Mouse (Mus musculus) heart, embryonic 11.5 days (tissue): ENCODE measurements around the gene Rpl27. TPM values are rescaled to one million over a fixed set of nuclear protein-coding genes. Genes with fewer than 3 reads are reported as not detected.
"Not testable (repeated sequence)": the region's sequence is repeated elsewhere in the genome, so short reads cannot be mapped to it uniquely, and the experiment has no call there.

Source experiments
- ATAC-seq: fragments of 200-750 bp; cut with Nextera tagmentation; replicated peaks from 2 replicates; pipeline ENCODE4 v1.8.0; 2017; ENCODE audit warnings: moderate library complexity; ENCODE audit not compliant: insufficient number of reproducible peaks, low FRiP score, low TSS enrichment
- H3K27ac ChIP-seq: fragments of 300-500 bp; sonication (generic); 2 replicates; pipeline ENCODE4 v1.5.1; 2014; ENCODE audit warnings: mild to moderate bottlenecking, low read depth, low read length
- H3K27me3 ChIP-seq: fragments of 300-500 bp; sonication (generic); 2 replicates; pipeline ENCODE4 v1.6.1; 2014; ENCODE audit warnings: mild to moderate bottlenecking, low read length, mixed read lengths; ENCODE audit not compliant: control insufficient read depth, insufficient read depth
- H3K36me3 ChIP-seq: fragments of 300-500 bp; sonication (generic); 2 replicates; pipeline ENCODE4 v1.6.1; 2014; ENCODE audit warnings: mild to moderate bottlenecking, low read length, moderate library complexity, mixed read lengths; ENCODE audit not compliant: control insufficient read depth, insufficient read depth
- H3K4me1 ChIP-seq: fragments of 300-500 bp; sonication (generic); 2 replicates; pipeline ENCODE4 v1.6.1; 2014; ENCODE audit warnings: low read length; ENCODE audit not compliant: control insufficient read depth, insufficient read depth
- H3K4me2 ChIP-seq: fragments of 300-500 bp; sonication (generic); 2 replicates; pipeline ENCODE4 v1.6.1; 2014; ENCODE audit warnings: mild to moderate bottlenecking, moderate library complexity
- H3K4me3 ChIP-seq: fragments of 300-500 bp; sonication (generic); 2 replicates; pipeline ENCODE4 v1.5.1; 2014; ENCODE audit warnings: low read depth, low read length
- H3K9ac ChIP-seq: fragments of 300-500 bp; sonication (generic); 2 replicates; pipeline ENCODE4 v1.6.1; 2014; ENCODE audit warnings: mild to moderate bottlenecking, low read depth, low read length, moderate library complexity
- H3K9me3 ChIP-seq: fragments of 300-500 bp; sonication (generic); replicated peaks from 2 replicates; pipeline ENCODE4 v1.6.1; 2016; ENCODE audit warnings: low read length; ENCODE audit not compliant: control insufficient read depth
- WGBS: fragments of 180-500 bp; shearing (Covaris S2); extraction: QIAGEN DNeasy Blood & Tissue Kit; methylation state at CpG from one replicate; pipeline ENCODE4 v1.1.7; 2014; ENCODE audit not compliant: insufficient replicate concordance; 5-methylcytosine and 5-hydroxymethylcytosine counted together
- polyA plus RNA-seq: library from polyadenylated mRNA; unstranded; fragments of >200 nt; fragmentation: Nextera tagmentation; extraction: Ambion mirVana; gene quantifications from 2 replicates; pipeline ENCODE4 v1.2.1, GENCODE M21; 2014

The Rpl27 gene
- polyA plus RNA-seq, 1 experiment from 2014 or later = 315 TPM

- WGBS = 3% methylated on average over 23 of the region's 23 CpGs
- peaks cover 17% of the 10 kb centered on the region for H3K4me1 ChIP-seq
Measured at GRCm38 (mm10) chr11:101424105-101424851, 17.8 kb upstream of the Rpl27 start, which contains the start of gene Gm27029. Gene Gm27029 (minus strand): TSS chr11:101424796.

GRCm38 (mm10) chr11:101424925-101425813 is 16.9 kb upstream of the Rpl27 start, which contains the start of the genes Rundc1 and Ptges3l:
Gene Rundc1 (plus strand): TSS chr11:101425085.
Gene Ptges3l (minus strand): TSS chr11:101425333.
- no peaks in the 10 kb centered on the region for H3K27me3 ChIP-seq
- WGBS = under 1% methylated on average over 74 of the region's 81 CpGs
- H3K27ac ChIP-seq = peak within 1 kb of the TSS; percentile 94
- H3K4me2 ChIP-seq = peak within 1 kb of the TSS; percentile 98
- no peaks in the 10 kb centered on the region for H3K9me3 ChIP-seq
- H3K4me3 ChIP-seq = peak within 1 kb of the TSS; percentile 95
- peak within 1 kb of the TSS; percentile 90 for H3K9ac ChIP-seq
- peak; percentile 88 for ATAC-seq
- peaks cover 3% of the 10 kb centered on the region for H3K36me3 ChIP-seq
- peaks cover 17% of the 10 kb centered on the region for H3K4me1 ChIP-seq

More at GRCm38 (mm10) chr11:101424105-101424851, 17.8 kb upstream of the Rpl27 start, which contains the start of gene Gm27029:
- 0 out of 2 replicates have a peak, but pooled peaks cover 2% of the 10 kb centered on the region for H3K36me3 ChIP-seq
- peak within 1 kb of the TSS; percentile 94 for H3K27ac ChIP-seq
- H3K9me3 ChIP-seq = no peaks in the 10 kb centered on the region
- peak within 1 kb of the TSS; percentile 95 for H3K4me3 ChIP-seq
- H3K4me2 ChIP-seq = peak within 1 kb of the TSS; percentile 98
- ATAC-seq = peak; percentile 62; the same call in 1 of the 2 replicates
- H3K27me3 ChIP-seq = no peaks in the 10 kb centered on the region
- peak within 1 kb of the TSS; percentile 90 for H3K9ac ChIP-seq

- H3K9ac ChIP-seq = 0 out of 2 replicates have a peak overlapping the region, but pooled peaks have one; percentile 90
Measured at GRCm38 (mm10) chr11:101426165-101426564, 15.9 kb upstream of the Rpl27 start.

GRCm38 (mm10) chr11:101431327-101431726 is 10.8 kb upstream of the Rpl27 start:
- no peak overlapping the region for H3K4me2 ChIP-seq
- no peak overlapping the region for H3K27ac ChIP-seq
- no peaks in the 10 kb centered on the region for H3K9me3 ChIP-seq
- peaks cover 13% of the 10 kb centered on the region for H3K36me3 ChIP-seq
- ATAC-seq = no peak
- H3K4me3 ChIP-seq = no peak overlapping the region
- H3K27me3 ChIP-seq = no peaks in the 10 kb centered on the region
- H3K4me1 ChIP-seq = peaks cover 4% of the 10 kb centered on the region
- H3K9ac ChIP-seq = no peak overlapping the region
- 91% methylated on average over 9 of the region's 9 CpGs for WGBS

More at GRCm38 (mm10) chr11:101426165-101426564, 15.9 kb upstream of the Rpl27 start:
- Histone ChIP-seq H3K36me3 (peaks cover 8% of the 10 kb centered on the region), H3K4me2 (peak overlapping the region; percentile 98), H3K27me3 (no peaks in the 10 kb centered on the region), H3K4me3 (peak overlapping the region; percentile 95), H3K27ac (no peak overlapping the region), H3K9me3 (no peaks in the 10 kb centered on the region), H3K4me1 (peaks cover 17% of the 10 kb centered on the region)
- no peak for ATAC-seq
- WGBS = 55% methylated on average over 8 of the region's 8 CpGs

- no peak for ATAC-seq
Measured at GRCm38 (mm10) chr11:101433396-101433795, 8.7 kb upstream of the Rpl27 start.

GRCm38 (mm10) chr11:101435831-101436230 is 6.3 kb upstream of the Rpl27 start:
- Histone ChIP-seq H3K9ac (no peak overlapping the region), H3K4me1 (no peaks in the 10 kb centered on the region), H3K36me3 (peaks cover 7% of the 10 kb centered on the region), H3K9me3 (no peaks in the 10 kb centered on the region), H3K27ac (no peak overlapping the region), H3K27me3 (no peaks in the 10 kb centered on the region), H3K4me2 (no peak overlapping the region), H3K4me3 (no peak overlapping the region)
- ATAC-seq = no peak
- WGBS = 64% methylated on average over 4 of the region's 4 CpGs

More at GRCm38 (mm10) chr11:101433396-101433795, 8.7 kb upstream of the Rpl27 start:
- Histone ChIP-seq H3K4me2 (no peak overlapping the region), H3K27me3 (no peaks in the 10 kb centered on the region), H3K9me3 (no peaks in the 10 kb centered on the region), H3K36me3 (peaks cover 13% of the 10 kb centered on the region), H3K27ac (no peak overlapping the region), H3K4me3 (no peak overlapping the region), H3K4me1 (no peaks in the 10 kb centered on the region), H3K9ac (no peak overlapping the region)
- 90% methylated on average over 13 of the region's 13 CpGs for WGBS

GRCm38 (mm10) chr11:101436916-101437315 is 5.2 kb upstream of the Rpl27 start:
- no peak overlapping the region for H3K4me3 ChIP-seq
- H3K9me3 ChIP-seq = no peaks in the 10 kb centered on the region
- H3K27ac ChIP-seq = no peak overlapping the region
- no peak for ATAC-seq
- H3K36me3 ChIP-seq = peaks cover 6% of the 10 kb centered on the region
- no peaks in the 10 kb centered on the region for H3K27me3 ChIP-seq
- H3K4me2 ChIP-seq = no peak overlapping the region
- H3K9ac ChIP-seq = no peak overlapping the region
- no peaks in the 10 kb centered on the region for H3K4me1 ChIP-seq
- WGBS = 80% methylated on average over 4 of the region's 4 CpGs

- H3K27ac ChIP-seq, ATAC-seq, H3K27me3 ChIP-seq, H3K4me3 ChIP-seq, H3K9me3 ChIP-seq, H3K4me2 ChIP-seq, H3K9ac ChIP-seq, H3K4me1 ChIP-seq, H3K36me3 ChIP-seq: not testable (repeated sequence)
- WGBS = 52% methylated on average over 3 of the region's 3 CpGs
Measured at GRCm38 (mm10) chr11:101438006-101438405, 4.1 kb upstream of the Rpl27 start.
